29 mouse cellular contexts compared by ENCODE assay signal in genomic region chr11:121004281-121004680, GRCm38 (mm10). TPM values are rescaled to one million over a fixed set of nuclear protein-coding genes. Genes with fewer than 3 reads are reported as not detected.
"Had no signal": no experiment of that assay in that cellular context is flagged by ENCODE, and none has a peak within 500 bp of the region (broad histone marks: within the 10 kb centered on the region; RNA-seq: fewer than 3 reads in every experiment).

No protein-coding gene starts in this region.

- ATAC-seq: liver, embryonic 12.5 days; midbrain, embryonic 13.5 days; midbrain, embryonic 16.5 days had no signal

- H3K4me1 ChIP-seq: liver, embryonic 15.5 days; midbrain, embryonic 10.5 days; midbrain, embryonic 13.5 days; neural tube, embryonic 13.5 days had no signal

- H3K9ac ChIP-seq: limb, embryonic 13.5 days; liver, embryonic 12.5 days; liver, embryonic 15.5 days; lung, embryonic 15.5 days; midbrain, embryonic 13.5 days; neural tube, embryonic 13.5 days; stomach, embryonic 15.5 days had no signal

- H3K4me2 ChIP-seq: limb, embryonic 13.5 days; liver, embryonic 12.5 days; liver, embryonic 15.5 days; lung, embryonic 15.5 days; midbrain, embryonic 13.5 days; neural tube, embryonic 13.5 days; stomach, embryonic 15.5 days had no signal

- H3K4me3 ChIP-seq: limb, embryonic 10.5 days; limb, embryonic 13.5 days; liver, embryonic 12.5 days; liver, embryonic 15.5 days; lung, embryonic 15.5 days; megakaryocyte, embryonic 14.5 days; midbrain, embryonic 10.5 days; midbrain, embryonic 13.5 days; myocyte; neural tube, embryonic 13.5 days; stomach, embryonic 15.5 days had no signal

- H3K9me3 ChIP-seq: limb, embryonic 10.5 days; limb, embryonic 13.5 days; liver, embryonic 12.5 days; liver, embryonic 15.5 days; lung, embryonic 15.5 days; midbrain, embryonic 10.5 days; midbrain, embryonic 13.5 days; neural tube, embryonic 13.5 days; stomach, embryonic 15.5 days had no signal

- H3K36me3 ChIP-seq: liver, embryonic 12.5 days; liver, embryonic 15.5 days; lung, embryonic 15.5 days; stomach, embryonic 15.5 days had no signal

- H3K27ac ChIP-seq: limb, embryonic 10.5 days; limb, embryonic 13.5 days; liver, embryonic 12.5 days; liver, embryonic 15.5 days; lung, embryonic 15.5 days; midbrain, embryonic 10.5 days; midbrain, embryonic 13.5 days; neural tube, embryonic 13.5 days; stomach, embryonic 15.5 days had no signal

- H3K27me3 ChIP-seq: limb, embryonic 13.5 days; liver, embryonic 12.5 days; liver, embryonic 15.5 days; lung, embryonic 15.5 days; midbrain, embryonic 13.5 days; neural tube, embryonic 13.5 days; stomach, embryonic 15.5 days had no signal

- DNase-seq: kidney, postnatal 14 days; kidney, postnatal 4 days; liver; lung, adult 18-20 months; lung, postnatal 10 days; lung, postnatal 36 days; retina, postnatal 1 day; right cerebral cortex, postnatal 25 days; spleen, adult 18-20 months; thymus, adult 18-20 months; thymus, postnatal 36 days had no signal

RNA-seq across cellular contexts. Expression of gene Cd7, which starts 34.9 kb away (rescaled TPM):
- total RNA-seq: layer of hippocampus, adult 18-20 months; layer of hippocampus, postnatal 14 days had no signal
- polyA plus RNA-seq: limb, embryonic 10.5 days; limb, embryonic 13.5 days; midbrain, embryonic 10.5 days; midbrain, embryonic 16.5 days had no signal

RNA-seq across cellular contexts. Expression of gene Sectm1b, which starts 59.1 kb away (rescaled TPM):
- total RNA-seq: layer of hippocampus, adult 18-20 months; layer of hippocampus, postnatal 14 days; left cerebral cortex, postnatal 25 days; monocyte, adult 5-6 weeks; neutrophil, adult 5-6 weeks had no signal
- polyA plus RNA-seq: limb, embryonic 10.5 days; limb, embryonic 13.5 days; lung, embryonic 15.5 days; midbrain, embryonic 10.5 days; midbrain, embryonic 13.5 days; midbrain, embryonic 16.5 days; myocyte; neural tube, embryonic 13.5 days; testis, adult 2 months had no signal
